ENCODE assay signal across 29 mouse cellular contexts in genomic region chr13:56571645-56572044, GRCm38 (mm10). TPM values are rescaled to one million over a fixed set of nuclear protein-coding genes. Genes with fewer than 3 reads are reported as not detected.
"Had no signal": no experiment of that assay in that cellular context is flagged by ENCODE, and none has a peak within 500 bp of the region (broad histone marks: within the 10 kb centered on the region; RNA-seq: fewer than 3 reads in every experiment).

No protein-coding gene starts in this region.

- H3K36me3 ChIP-seq: liver, embryonic 12.5 days; liver, embryonic 15.5 days; midbrain, embryonic 13.5 days had no signal

- ATAC-seq: inflammation-experienced regulatory T-cells, adult 6 months; intestine, embryonic 16.5 days; liver, embryonic 12.5 days; midbrain, embryonic 13.5 days; midbrain, embryonic 16.5 days had no signal

- H3K4me1 ChIP-seq: liver, embryonic 12.5 days; liver, embryonic 15.5 days; midbrain, embryonic 13.5 days had no signal

- H3K27me3 ChIP-seq: liver, embryonic 12.5 days; liver, embryonic 15.5 days had no signal

- H3K27ac ChIP-seq: left cerebral cortex, adult 2 months; liver, embryonic 12.5 days; liver, embryonic 15.5 days; macrophage; midbrain, embryonic 13.5 days; stomach, postnatal 0 days had no signal

- H3K9me3 ChIP-seq: liver, embryonic 12.5 days; liver, embryonic 15.5 days; midbrain, embryonic 13.5 days had no signal

- H3K9ac ChIP-seq: liver, embryonic 12.5 days; liver, embryonic 15.5 days; midbrain, embryonic 13.5 days had no signal

- H3K4me2 ChIP-seq: liver, embryonic 12.5 days; liver, embryonic 15.5 days; midbrain, embryonic 13.5 days had no signal

- H3K4me3 ChIP-seq: left cerebral cortex, adult 2 months; liver, embryonic 12.5 days; liver, embryonic 15.5 days; midbrain, embryonic 13.5 days had no signal

- DNase-seq: kidney, adult 18-20 months; kidney, postnatal 36 days; layer of hippocampus, postnatal 36 days; lung, adult 18-20 months; right cerebral cortex, adult 18-20 months; right cerebral cortex, postnatal 14 days; right cerebral cortex, postnatal 4 days; thymus, adult 2 months; thymus, postnatal 14 days; thymus, postnatal 4 days had no signal

RNA-seq across cellular contexts. Expression of gene Lect2, which starts 23.3 kb away (rescaled TPM):
- total RNA-seq: layer of hippocampus, adult 8-10 months; layer of hippocampus, postnatal 10 days; layer of hippocampus, postnatal 36 days; left cerebral cortex, adult 2 months; left cerebral cortex, postnatal 10 days; left cerebral cortex, postnatal 36 days; megakaryocyte, adult 5-6 weeks had no signal
- polyA plus RNA-seq: inflammation-experienced regulatory T-cells, adult 6 months; limb, embryonic 11.5 days; limb, embryonic 14.5 days; macrophage; midbrain, embryonic 13.5 days; midbrain, embryonic 16.5 days; neural tube, embryonic 11.5 days; neural tube, embryonic 14.5 days; stomach, embryonic 14.5 days; thymus, adult 2 months had no signal

RNA-seq across cellular contexts. Expression of gene Fbxl21, which starts 49.4 kb away (rescaled TPM):
- total RNA-seq: megakaryocyte, adult 5-6 weeks had no signal
